Mouse (Mus musculus) embryonic facial prominence, embryonic 15.5 days (tissue): ENCODE measurements around the gene Trim68. TPM values are rescaled to one million over a fixed set of nuclear protein-coding genes. Genes with fewer than 3 reads are reported as not detected.
"Not testable (repeated sequence)": the region's sequence is repeated elsewhere in the genome, so short reads cannot be mapped to it uniquely, and the experiment has no call there.

Source experiments
- ATAC-seq: fragments of 200-750 bp; cut with Nextera tagmentation; 2 replicates; pipeline ENCODE4 v1.8.0; 2017; ENCODE audit warnings: low read depth, moderate TSS enrichment; ENCODE audit not compliant: insufficient number of reproducible peaks, low FRiP score, low TSS enrichment
- H3K27ac ChIP-seq: fragments of 300-500 bp; sonication (generic); replicated peaks from 2 replicates; pipeline ENCODE4 v1.5.1; 2015; ENCODE audit warnings: mild to moderate bottlenecking, inconsistent platforms
- H3K27me3 ChIP-seq: fragments of 300-500 bp; sonication (generic); 2 replicates; pipeline ENCODE4 v1.6.1; 2015; ENCODE audit warnings: inconsistent platforms
- H3K36me3 ChIP-seq: fragments of 300-500 bp; sonication (generic); 2 replicates; pipeline ENCODE4 v1.6.1; 2015; ENCODE audit warnings: mild to moderate bottlenecking, inconsistent platforms
- H3K4me1 ChIP-seq: fragments of 300-500 bp; sonication (generic); 2 replicates; pipeline ENCODE4 v1.6.1; 2015; ENCODE audit warnings: inconsistent platforms
- H3K4me2 ChIP-seq: fragments of 300-500 bp; sonication (generic); replicated peaks from 2 replicates; pipeline ENCODE4 v1.6.1; 2015; ENCODE audit warnings: mild to moderate bottlenecking, inconsistent platforms
- H3K4me3 ChIP-seq: fragments of 300-500 bp; sonication (generic); replicated peaks from 2 replicates; pipeline ENCODE4 v1.5.1; 2015; ENCODE audit warnings: mild to moderate bottlenecking, inconsistent platforms
- H3K9ac ChIP-seq: fragments of 300-500 bp; sonication (generic); 2 replicates; pipeline ENCODE4 v1.6.1; 2015; ENCODE audit warnings: inconsistent platforms
- H3K9me3 ChIP-seq: fragments of 300-500 bp; sonication (generic); replicated peaks from 2 replicates; pipeline ENCODE4 v1.6.1; 2016; ENCODE audit warnings: inconsistent platforms
- WGBS: fragments of 180-500 bp; shearing (Covaris S2); methylation state at CpG from one replicate; pipeline ENCODE4 v1.1.7; 2015; 5-methylcytosine and 5-hydroxymethylcytosine counted together
- polyA plus RNA-seq: library from polyadenylated mRNA; unstranded; fragments of >200 nt; fragmentation: Nextera tagmentation; extraction: Ambion mirVana; gene quantifications from 2 replicates; pipeline ENCODE4 v1.2.1, GENCODE M21; 2015

The Trim68 gene
- polyA plus RNA-seq, 1 experiment from 2014 or later: 17.4 TPM

- Histone ChIP-seq H3K36me3 (no peaks in the 10 kb centered on the region), H3K4me2 (no peak within 1 kb of the TSS), H3K9me3 (no peaks in the 10 kb centered on the region), H3K27ac (no peak within 1 kb of the TSS), H3K9ac (no peak within 1 kb of the TSS), H3K27me3 (no peaks in the 10 kb centered on the region), H3K4me3 (no peak within 1 kb of the TSS), H3K4me1 (no peaks in the 10 kb centered on the region)
- no peak for ATAC-seq
- WGBS: 76% methylated on average over 1 of the region's 1 CpGs
Measured at GRCm38 (mm10) chr7:102658523-102658922, 28.6 kb downstream of the Trim68 start, which contains the start of gene Olfr555. Gene Olfr555, plus strand, starts transcription at chr7:102658823.

DNA sequence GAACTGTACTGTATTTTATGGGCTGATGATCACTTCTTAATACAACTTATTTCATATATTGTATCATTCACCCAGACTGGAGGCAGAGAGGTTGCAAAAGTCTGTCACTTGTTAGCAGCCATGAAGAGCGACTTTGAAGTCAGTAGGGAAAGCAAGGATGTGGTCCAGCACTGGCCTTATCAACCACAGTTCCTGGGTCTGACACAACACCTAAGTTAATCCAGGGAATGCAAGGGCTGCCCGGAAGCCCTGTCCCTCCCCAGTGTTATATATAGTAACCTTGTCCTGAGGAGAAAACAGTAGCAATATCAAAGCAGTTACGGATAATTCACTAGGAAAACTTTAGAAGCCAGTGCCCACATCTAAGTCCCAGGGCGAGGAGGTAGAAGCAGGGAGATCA is 42.2 kb downstream of the Trim68 start:
- H3K27me3 ChIP-seq, ATAC-seq, H3K9me3 ChIP-seq, H3K4me3 ChIP-seq, H3K4me1 ChIP-seq, H3K4me2 ChIP-seq, H3K36me3 ChIP-seq, H3K9ac ChIP-seq, H3K27ac ChIP-seq: not testable (repeated sequence)
- WGBS: 78% methylated on average over 4 of the region's 4 CpGs

DNA sequence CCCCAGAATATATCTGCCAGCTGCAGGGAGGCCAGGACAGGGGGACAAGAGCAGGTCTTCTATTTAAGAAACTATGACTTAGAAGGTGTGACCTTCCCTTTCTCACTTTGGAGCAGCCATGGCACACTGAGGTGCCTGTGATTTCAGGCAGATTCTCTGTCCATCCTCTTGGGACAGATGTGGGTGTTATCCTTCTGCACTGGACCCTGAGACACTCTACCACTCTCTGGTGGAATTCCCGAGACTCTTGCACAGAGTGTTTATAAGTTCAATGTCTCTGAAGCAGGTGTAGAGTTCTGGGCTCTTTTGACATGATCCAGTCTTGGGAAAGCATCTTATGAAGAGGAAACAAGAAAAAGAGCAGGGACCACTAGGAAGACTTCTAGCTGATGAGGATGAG is 49.0 kb downstream of the Trim68 start, which contains the start of gene Olfr554:
Gene Olfr554, plus strand, starts transcription at position 301 of the 400 bp plus-strand sequence.
- no peak within 1 kb of the TSS for H3K27ac ChIP-seq
- ATAC-seq: no peak
- no peak within 1 kb of the TSS for H3K9ac ChIP-seq
- no peak within 1 kb of the TSS for H3K4me2 ChIP-seq
- 73% methylated on average over 1 of the region's 1 CpGs for WGBS
- no peak within 1 kb of the TSS for H3K4me3 ChIP-seq
- H3K36me3 ChIP-seq: no peaks in the 10 kb centered on the region
- H3K9me3 ChIP-seq: no peaks in the 10 kb centered on the region
- no peaks in the 10 kb centered on the region for H3K27me3 ChIP-seq
- H3K4me1 ChIP-seq: no peaks in the 10 kb centered on the region

GRCm38 (mm10) chr7:102636665-102637064 is 50.5 kb downstream of the Trim68 start:
- no peaks in the 10 kb centered on the region for H3K27me3 ChIP-seq
- no peak overlapping the region for H3K27ac ChIP-seq
- no peak overlapping the region for H3K4me2 ChIP-seq
- no peak overlapping the region for H3K4me3 ChIP-seq
- H3K9ac ChIP-seq: no peak overlapping the region
- ATAC-seq: no peak
- H3K9me3 ChIP-seq: no peaks in the 10 kb centered on the region
- WGBS: 30% methylated on average over 3 of the region's 3 CpGs
- H3K36me3 ChIP-seq: no peaks in the 10 kb centered on the region
- no peaks in the 10 kb centered on the region for H3K4me1 ChIP-seq

Other genes with a start within 250 kb of the Trim68 start
- 119 and 125 TPM in 2 replicates for gene Rrm1, start 245.6 kb downstream of the Trim68 start, polyA plus RNA-seq
- gene Olfr543, start 205.6 kb downstream of the Trim68 start, polyA plus RNA-seq: 0.51 and 0.68 TPM in 2 replicates
- gene Olfr544, start 199.0 kb downstream of the Trim68 start, polyA plus RNA-seq: 0.68 and 0.71 TPM in 2 replicates
- 0.13 TPM in 1 of 2 replicates, not detected in the other for gene Olfr545, start 187.8 kb downstream of the Trim68 start, polyA plus RNA-seq
- gene Olfr547, start 152.6 kb downstream of the Trim68 start, polyA plus RNA-seq: not detected in 2 replicates
- 0.11 and 0.12 TPM in 2 replicates for gene Olfr548-ps1, start 146.4 kb downstream of the Trim68 start, polyA plus RNA-seq
- 0.08 and 0.16 TPM in 2 replicates for gene Olfr549, start 137.5 kb downstream of the Trim68 start, polyA plus RNA-seq
- gene Trim21, start 121.8 kb downstream of the Trim68 start, polyA plus RNA-seq: 0.54 and 0.81 TPM in 2 replicates
- gene Olfr550, start 115.9 kb downstream of the Trim68 start, polyA plus RNA-seq: 0.20 and 0.68 TPM in 2 replicates
- 0.07 TPM in 1 of 2 replicates, not detected in the other for gene Olfr551, start 95.4 kb downstream of the Trim68 start, polyA plus RNA-seq
- gene Olfr552, start 89.6 kb downstream of the Trim68 start, polyA plus RNA-seq: 0.12 and 0.15 TPM in 2 replicates
- 0.14 and 0.21 TPM in 2 replicates for gene Olfr553, start 69.1 kb downstream of the Trim68 start, polyA plus RNA-seq
- 0.17 TPM in 1 of 2 replicates, not detected in the other for gene Olfr554, start 48.9 kb downstream of the Trim68 start, polyA plus RNA-seq
- not detected in 2 replicates for gene Olfr555, start 28.5 kb downstream of the Trim68 start, polyA plus RNA-seq
- not detected in 2 replicates for gene Olfr556, start 22.4 kb downstream of the Trim68 start, polyA plus RNA-seq
- gene Olfr557, start 8.6 kb upstream of the Trim68 start, polyA plus RNA-seq: 0.09 and 0.16 TPM in 2 replicates
- 0.62 and 0.71 TPM in 2 replicates for gene Olfr558, start 14.9 kb upstream of the Trim68 start, polyA plus RNA-seq
- gene Olfr33, start 31.7 kb upstream of the Trim68 start, polyA plus RNA-seq: 0.11 and 0.41 TPM in 2 replicates
- gene Olfr559, start 40.2 kb upstream of the Trim68 start, polyA plus RNA-seq: not detected in 2 replicates
- gene Olfr560, start 72.0 kb upstream of the Trim68 start, polyA plus RNA-seq: 0.08 TPM in 1 of 2 replicates, not detected in the other
- 0.18 and 0.35 TPM in 2 replicates for gene Olfr78, start 72.1 kb upstream of the Trim68 start, polyA plus RNA-seq
- gene Olfr561, start 83.9 kb upstream of the Trim68 start, polyA plus RNA-seq: 0.09 and 0.25 TPM in 2 replicates
- gene Olfr564, start 116.2 kb upstream of the Trim68 start, polyA plus RNA-seq: not detected in 2 replicates
- 0.18 and 0.51 TPM in 2 replicates for gene Olfr566, start 171.4 kb upstream of the Trim68 start, polyA plus RNA-seq
- gene Olfr568, start 189.8 kb upstream of the Trim68 start, polyA plus RNA-seq: 0.18 TPM in 1 of 2 replicates, not detected in the other
- 0.11 TPM in 1 of 2 replicates, not detected in the other for gene Olfr569, start 203.6 kb upstream of the Trim68 start, polyA plus RNA-seq
- gene Olfr570, start 207.2 kb upstream of the Trim68 start, polyA plus RNA-seq: 0.38 and 0.67 TPM in 2 replicates
- 0.08 and 0.09 TPM in 2 replicates for gene Olfr571, start 230.2 kb upstream of the Trim68 start, polyA plus RNA-seq
- not detected in 2 replicates for gene Olfr572, start 237.1 kb upstream of the Trim68 start, polyA plus RNA-seq